Mouse (Mus musculus) lung, embryonic 16.5 days (tissue): ENCODE data around the gene Cit. TPM values are rescaled to one million over a fixed set of nuclear protein-coding genes. Genes with fewer than 3 reads are reported as not detected.

Source experiments
- ATAC-seq: fragments of 200-750 bp; cut with Nextera tagmentation; 2 replicates; pipeline ENCODE4 v1.8.0; 2017; ENCODE audit warnings: low read depth, mild to moderate bottlenecking, moderate library complexity
- H3K27ac ChIP-seq: fragments of 300-500 bp; sonication (generic); 2 replicates; pipeline ENCODE4 v1.5.1; 2014; ENCODE audit warnings: mild to moderate bottlenecking, control low read depth, low read length
- H3K27me3 ChIP-seq: fragments of 300-500 bp; sonication (generic); 2 replicates; pipeline ENCODE4 v1.6.1; 2014; ENCODE audit warnings: low read depth, low read length, mixed read lengths; ENCODE audit not compliant: control insufficient read depth, insufficient read depth
- H3K36me3 ChIP-seq: fragments of 300-500 bp; sonication (generic); 2 replicates; pipeline ENCODE4 v1.6.1; 2014; ENCODE audit warnings: low read length; ENCODE audit not compliant: control insufficient read depth, insufficient read depth
- H3K4me1 ChIP-seq: fragments of 300-500 bp; sonication (generic); replicated peaks from 2 replicates; pipeline ENCODE4 v1.6.1; 2014; ENCODE audit warnings: low read length, mixed read lengths; ENCODE audit not compliant: control insufficient read depth, insufficient read depth
- H3K4me2 ChIP-seq: fragments of 300-500 bp; sonication (generic); 2 replicates; pipeline ENCODE4 v1.6.1; 2014; ENCODE audit warnings: low read depth, low read length, control low read depth
- H3K4me3 ChIP-seq: fragments of 300-500 bp; sonication (generic); 2 replicates; pipeline ENCODE4 v1.5.1; 2014; ENCODE audit warnings: mild to moderate bottlenecking, low read length, control low read depth
- H3K9ac ChIP-seq: fragments of 300-500 bp; sonication (generic); 2 replicates; pipeline ENCODE4 v1.6.1; 2014; ENCODE audit warnings: low read length, control low read depth
- H3K9me3 ChIP-seq: fragments of 300-500 bp; sonication (generic); 2 replicates; pipeline ENCODE4 v1.6.1; 2016; ENCODE audit warnings: low read length; ENCODE audit not compliant: control insufficient read depth
- WGBS: fragments of 180-500 bp; shearing (Covaris S2); extraction: QIAGEN DNeasy Blood & Tissue Kit; methylation state at CpG from one replicate; pipeline ENCODE4 v1.1.7; 2014; 5-methylcytosine and 5-hydroxymethylcytosine counted together
- polyA plus RNA-seq: library from polyadenylated mRNA; unstranded; fragments of >200 nt; fragmentation: Nextera tagmentation; extraction: Ambion mirVana; gene quantifications from 2 replicates; pipeline ENCODE4 v1.2.1, GENCODE M21; 2015

Gene Cit
- polyA plus RNA-seq, 1 experiment from 2014 or later, result 46.0 TPM

DNA sequence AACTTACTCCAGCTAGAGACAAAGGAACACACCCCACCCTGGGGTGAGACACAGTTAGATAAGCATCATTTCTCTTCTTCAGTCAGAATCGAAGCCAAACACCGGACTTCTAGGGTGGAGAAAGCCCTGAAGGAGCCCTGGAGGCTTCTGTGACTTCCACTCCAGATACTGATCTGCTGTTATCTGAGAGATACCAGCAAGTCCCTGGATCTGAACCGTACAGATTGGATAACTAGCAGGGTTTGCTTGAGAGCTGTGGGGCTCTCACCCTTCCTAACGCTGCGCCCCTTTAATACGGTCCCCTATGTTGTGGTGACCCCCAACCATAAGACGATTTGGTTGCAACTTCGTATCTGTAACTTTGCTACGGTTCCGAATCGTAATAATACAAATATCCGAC lies 177.1 kb downstream of the Cit start:
- H3K9ac ChIP-seq, result no peak overlapping the region
- no peak overlapping the region for H3K27ac ChIP-seq
- H3K36me3 ChIP-seq, result peaks cover 35% of the 10 kb centered on the region
- peak overlapping the region; percentile 88; the same call in 1 of the 2 replicates for H3K4me3 ChIP-seq
- WGBS, result 86% methylated on average over 12 of the region's 12 CpGs
- no peaks in the 10 kb centered on the region for H3K9me3 ChIP-seq
- peak overlapping the region; percentile 83 for H3K4me2 ChIP-seq
- no peak for ATAC-seq
- peaks cover 13% of the 10 kb centered on the region for H3K4me1 ChIP-seq
- H3K27me3 ChIP-seq, result no peaks in the 10 kb centered on the region

DNA sequence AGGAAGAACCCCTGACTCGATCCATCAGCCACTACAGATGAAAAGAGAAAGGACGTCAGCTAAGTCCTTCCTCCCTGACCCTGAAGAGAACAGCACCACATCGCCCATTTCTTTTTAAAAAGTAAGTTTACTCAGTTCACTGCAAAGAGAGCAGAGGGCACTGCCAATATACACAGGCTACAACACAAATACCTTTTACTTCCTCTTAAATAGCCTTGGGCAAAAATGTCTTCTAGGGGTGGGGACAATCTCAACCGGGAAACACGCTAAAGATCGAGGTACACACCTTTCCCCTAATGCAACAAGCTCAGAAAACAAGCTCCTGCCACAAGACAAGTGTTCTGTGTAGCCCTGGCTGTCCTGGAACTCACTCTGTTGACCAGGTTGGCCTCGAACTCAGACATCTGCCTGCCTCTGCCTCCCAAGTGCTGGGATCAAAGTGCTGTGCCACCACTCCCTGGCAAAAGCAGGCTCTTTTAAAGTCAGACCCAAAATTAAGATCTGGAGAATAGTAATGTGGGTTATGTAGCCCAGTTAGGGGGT lies 177.7 kb downstream of the Cit start:
- Histone ChIP-seq H3K9me3 (no peaks in the 10 kb centered on the region), H3K27me3 (no peaks in the 10 kb centered on the region), H3K36me3 (peaks cover 29% of the 10 kb centered on the region), H3K27ac (peak overlapping the region; percentile 89), H3K4me3 (peak overlapping the region; percentile 88), H3K4me1 (peaks cover 13% of the 10 kb centered on the region), H3K4me2 (peak overlapping the region; percentile 83), H3K9ac (peak overlapping the region; percentile 91)
- 68% methylated on average over 7 of the region's 7 CpGs for WGBS
- ATAC-seq, result no peak

- peak overlapping the region; percentile 83 for H3K4me2 ChIP-seq
- H3K9ac ChIP-seq, result peak overlapping the region; percentile 91
- peak overlapping the region; percentile 89 for H3K27ac ChIP-seq
- H3K4me1 ChIP-seq, result peaks cover 13% of the 10 kb centered on the region
- whole genome bisulfite sequencing, result 19% methylated on average over 8 of the region's 8 CpGs
- H3K36me3 ChIP-seq, result peaks cover 24% of the 10 kb centered on the region
- peak overlapping the region; percentile 88 for H3K4me3 ChIP-seq
- H3K9me3 ChIP-seq, result no peaks in the 10 kb centered on the region
- no peak for ATAC-seq
- H3K27me3 ChIP-seq, result no peaks in the 10 kb centered on the region
Observed at GRCm38 (mm10) chr5:116023251-116023661, 178.2 kb downstream of the Cit start.

DNA sequence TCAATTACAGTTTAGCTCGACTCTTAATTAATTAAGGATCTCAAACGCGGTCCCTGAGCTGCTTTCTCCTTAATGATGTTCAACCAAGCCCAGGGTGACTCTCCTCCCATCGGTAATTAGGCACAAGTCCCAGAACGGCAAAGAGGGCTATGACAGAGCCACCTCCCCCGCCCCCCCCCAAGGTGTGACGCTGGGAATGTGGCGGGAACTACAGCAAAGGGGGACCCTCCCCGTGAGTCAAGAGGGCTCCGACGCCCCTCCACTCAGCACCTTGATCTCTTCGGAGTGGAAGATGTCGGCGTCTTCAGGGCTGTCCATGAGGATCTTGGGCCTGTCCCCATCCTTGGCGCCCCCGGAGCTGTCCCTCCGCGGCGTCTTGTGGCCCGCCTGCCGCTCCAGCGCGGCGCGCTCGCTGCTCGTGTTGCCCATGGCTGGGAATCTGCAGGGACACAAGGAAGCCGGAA lies 178.8 kb downstream of the Cit start:
- H3K9me3 ChIP-seq, result no peaks in the 10 kb centered on the region
- peaks cover 13% of the 10 kb centered on the region for H3K4me1 ChIP-seq
- ATAC-seq, result peak; percentile 56
- no peaks in the 10 kb centered on the region for H3K27me3 ChIP-seq
- peak overlapping the region; percentile 88 for H3K4me3 ChIP-seq
- under 1% methylated on average over 28 of the region's 28 CpGs for WGBS
- H3K4me2 ChIP-seq, result peak overlapping the region; percentile 83
- peak overlapping the region; percentile 89 for H3K27ac ChIP-seq
- peaks cover 20% of the 10 kb centered on the region for H3K36me3 ChIP-seq
- H3K9ac ChIP-seq, result peak overlapping the region; percentile 91

- Histone ChIP-seq H3K27ac (peak within 1 kb of the TSS; percentile 89), H3K4me1 (peaks cover 13% of the 10 kb centered on the region), H3K4me3 (peak within 1 kb of the TSS; percentile 88), H3K9ac (peak within 1 kb of the TSS; percentile 91), H3K4me2 (peak within 1 kb of the TSS; percentile 83), H3K27me3 (no peaks in the 10 kb centered on the region), H3K36me3 (peaks cover 15% of the 10 kb centered on the region), H3K9me3 (no peaks in the 10 kb centered on the region)
- under 1% methylated on average over 45 of the region's 46 CpGs for WGBS
- ATAC-seq, result peak; percentile 99
Observed at GRCm38 (mm10) chr5:116024327-116024739, 179.3 kb downstream of the Cit start, which contains the start of gene Prkab1. TSS of gene Prkab1 (minus strand) at chr5:116024508.

DNA sequence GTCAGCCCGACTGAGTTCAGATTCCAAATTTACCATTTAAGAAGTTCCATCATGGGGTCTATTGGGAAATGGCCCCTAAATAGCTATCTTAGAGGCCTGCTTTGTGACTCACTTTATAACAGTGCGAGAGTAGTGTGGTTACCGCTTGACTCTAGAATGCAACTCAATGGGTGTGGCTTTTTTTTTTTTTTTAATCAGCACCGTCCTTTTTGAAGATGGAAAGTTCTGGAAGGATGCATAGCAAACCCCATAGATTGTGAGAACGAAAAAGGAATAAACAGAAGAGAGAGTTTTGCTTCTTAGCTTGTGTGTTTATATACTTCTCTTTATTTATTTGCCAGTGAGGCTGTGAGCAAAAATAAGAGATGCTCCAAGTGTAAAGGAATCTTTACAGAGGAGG lies 181.0 kb downstream of the Cit start:
- Histone ChIP-seq H3K36me3 (no peaks in the 10 kb centered on the region), H3K27ac (no peak overlapping the region), H3K9me3 (no peaks in the 10 kb centered on the region), H3K4me1 (peaks cover 15% of the 10 kb centered on the region), H3K4me3 (no peak overlapping the region), H3K27me3 (no peaks in the 10 kb centered on the region), H3K9ac (no peak overlapping the region), H3K4me2 (no peak overlapping the region)
- no peak for ATAC-seq
- WGBS, result 89% methylated on average over 5 of the region's 5 CpGs

GRCm38 (mm10) chr5:116026561-116026960 lies 181.5 kb downstream of the Cit start:
- no peaks in the 10 kb centered on the region for H3K36me3 ChIP-seq
- no peak overlapping the region for H3K4me3 ChIP-seq
- ATAC-seq, result no peak
- peaks cover 15% of the 10 kb centered on the region for H3K4me1 ChIP-seq
- no peak overlapping the region for H3K27ac ChIP-seq
- WGBS, result 83% methylated on average over 14 of the region's 14 CpGs
- no peak overlapping the region for H3K4me2 ChIP-seq
- no peaks in the 10 kb centered on the region for H3K9me3 ChIP-seq
- H3K27me3 ChIP-seq, result no peaks in the 10 kb centered on the region
- no peak overlapping the region for H3K9ac ChIP-seq

GRCm38 (mm10) chr5:116029071-116029470 lies 184.0 kb downstream of the Cit start:
- Histone ChIP-seq H3K4me3 (no peak overlapping the region), H3K4me1 (peaks cover 2% of the 10 kb centered on the region; the same call in 1 of the 2 replicates), H3K27ac (no peak overlapping the region), H3K9ac (no peak overlapping the region), H3K36me3 (no peaks in the 10 kb centered on the region), H3K27me3 (no peaks in the 10 kb centered on the region), H3K9me3 (no peaks in the 10 kb centered on the region), H3K4me2 (no peak overlapping the region)
- no peak for ATAC-seq
- 56% methylated on average over 7 of the region's 7 CpGs for WGBS

DNA sequence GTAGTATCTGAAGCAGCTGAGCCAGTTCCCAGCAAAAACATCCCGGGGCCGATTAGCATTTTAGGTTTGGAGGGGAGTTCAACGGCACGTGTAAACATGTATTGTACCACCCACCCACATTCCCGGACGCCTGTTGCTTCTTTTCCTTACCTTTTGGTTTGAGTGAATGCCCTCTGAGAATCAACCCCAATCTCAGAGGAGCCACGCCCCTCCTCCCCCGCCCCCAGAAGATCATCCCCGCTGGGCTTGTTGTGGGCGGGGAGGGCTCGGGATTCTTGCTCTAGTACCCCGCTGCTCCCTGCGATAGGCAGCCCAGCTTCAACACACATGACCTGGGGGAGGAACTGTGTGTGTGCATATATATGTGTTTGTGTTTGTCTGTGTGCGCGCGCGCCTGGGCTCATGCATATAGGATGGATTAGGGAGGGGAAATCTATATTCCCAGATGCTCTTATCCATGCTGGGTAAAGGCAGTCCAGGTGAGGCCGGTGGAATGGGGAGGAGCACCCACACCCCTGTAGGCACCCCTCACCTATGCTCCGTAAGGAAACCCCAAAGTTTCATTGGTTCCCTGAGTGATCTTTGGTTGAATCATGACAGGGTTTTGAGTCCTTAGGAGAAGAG lies 185.6 kb downstream of the Cit start:
- H3K9me3 ChIP-seq, result no peaks in the 10 kb centered on the region
- no peak overlapping the region for H3K4me3 ChIP-seq
- no peaks in the 10 kb centered on the region for H3K27me3 ChIP-seq
- ATAC-seq, result no peak
- H3K4me2 ChIP-seq, result 0 out of 2 replicates have a peak overlapping the region, but pooled peaks have one; percentile 30
- H3K9ac ChIP-seq, result no peak overlapping the region
- H3K27ac ChIP-seq, result no peak overlapping the region
- no peaks in the 10 kb centered on the region for H3K36me3 ChIP-seq
- peaks cover 2% of the 10 kb centered on the region; the same call in 1 of the 2 replicates for H3K4me1 ChIP-seq
- 6% methylated on average over 19 of the region's 19 CpGs for WGBS
